ENCODE assay signal across 51 mouse cellular contexts in genomic region chr4:88888236-88888635, GRCm38 (mm10). TPM values are rescaled to one million over a fixed set of nuclear protein-coding genes. Genes with fewer than 3 reads are reported as not detected.
"Had no signal": no experiment of that assay in that cellular context is flagged by ENCODE, and none has a peak within 500 bp of the region (broad histone marks: within the 10 kb centered on the region; RNA-seq: fewer than 3 reads in every experiment).

No protein-coding gene starts in this region.

- H3K9ac ChIP-seq: heart, embryonic 12.5 days; heart, embryonic 13.5 days; heart, embryonic 15.5 days; hindbrain, embryonic 12.5 days; hindbrain, embryonic 13.5 days; hindbrain, embryonic 14.5 days; hindbrain, embryonic 15.5 days; intestine, embryonic 15.5 days; kidney, embryonic 15.5 days had no signal

- ATAC-seq: hindbrain, embryonic 16.5 days; hindbrain, postnatal 0 days; inflammation-experienced regulatory T-cells, adult 6 months; intestine, embryonic 15.5 days; intestine, embryonic 16.5 days; intestine, postnatal 0 days had no signal

- H3K4me1 ChIP-seq: heart, embryonic 12.5 days; heart, embryonic 13.5 days; heart, embryonic 15.5 days; hindbrain, embryonic 10.5 days; hindbrain, embryonic 12.5 days; hindbrain, embryonic 13.5 days; hindbrain, embryonic 15.5 days; intestine, embryonic 15.5 days; kidney, embryonic 15.5 days had no signal

- H3K4me2 ChIP-seq: heart, embryonic 11.5 days; heart, embryonic 12.5 days; heart, embryonic 13.5 days; heart, embryonic 15.5 days; hindbrain, embryonic 12.5 days; hindbrain, embryonic 13.5 days; hindbrain, embryonic 14.5 days; hindbrain, embryonic 15.5 days; intestine, embryonic 15.5 days; kidney, embryonic 15.5 days had no signal

- H3K36me3 ChIP-seq: heart, embryonic 12.5 days; heart, embryonic 13.5 days; heart, embryonic 15.5 days; hindbrain, embryonic 10.5 days; hindbrain, embryonic 12.5 days; hindbrain, embryonic 13.5 days; hindbrain, embryonic 15.5 days; intestine, embryonic 15.5 days; kidney, embryonic 15.5 days had no signal

- H3K27me3 ChIP-seq: heart, embryonic 12.5 days; heart, embryonic 13.5 days; heart, embryonic 15.5 days; hindbrain, embryonic 12.5 days; hindbrain, embryonic 13.5 days; hindbrain, embryonic 15.5 days; intestine, embryonic 15.5 days had no signal

- DNase-seq: heart, postnatal 10 days; heart, postnatal 14 days; heart, postnatal 36 days; heart, postnatal 4 days; kidney, adult 11 months; kidney, adult 18-20 months; kidney, adult 2 months; kidney, adult 8-10 months; kidney, adult 9 months; kidney, postnatal 10 days; kidney, postnatal 14 days; kidney, postnatal 25 days; kidney, postnatal 36 days; kidney, postnatal 4 days; layer of hippocampus, adult 9-11 months; layer of hippocampus, postnatal 36 days had no signal

- H3K9me3 ChIP-seq: heart, embryonic 12.5 days; heart, embryonic 13.5 days; heart, embryonic 15.5 days; hindbrain, embryonic 10.5 days; hindbrain, embryonic 12.5 days; hindbrain, embryonic 13.5 days; hindbrain, embryonic 15.5 days; intestine, embryonic 15.5 days; kidney, embryonic 15.5 days had no signal

- H3K4me3 ChIP-seq: heart, embryonic 12.5 days; heart, embryonic 13.5 days; heart, embryonic 15.5 days; hindbrain, embryonic 10.5 days; hindbrain, embryonic 12.5 days; hindbrain, embryonic 13.5 days; hindbrain, embryonic 15.5 days; intestine, embryonic 15.5 days; kidney, embryonic 15.5 days; layer of hippocampus, adult 2 months; left cerebral cortex, adult 2 months had no signal

- H3K27ac ChIP-seq: heart, embryonic 13.5 days; heart, embryonic 15.5 days; hindbrain, embryonic 10.5 days; hindbrain, embryonic 12.5 days; hindbrain, embryonic 13.5 days; hindbrain, embryonic 14.5 days; hindbrain, embryonic 15.5 days; hindbrain, postnatal 0 days; intestine, embryonic 15.5 days; kidney, embryonic 15.5 days; kidney, postnatal 0 days; layer of hippocampus, adult 2 months; left cerebral cortex, adult 2 months had no signal

RNA-seq across cellular contexts. Expression of gene Ifne, which starts 8.2 kb away (rescaled TPM):
- total RNA-seq: heart, postnatal 10 days; heart, postnatal 14 days; heart, postnatal 25 days; heart, postnatal 36 days; heart, postnatal 4 days; hindbrain, postnatal 0 days; layer of hippocampus, adult 18-20 months; layer of hippocampus, adult 2 months; layer of hippocampus, adult 8-10 months; layer of hippocampus, postnatal 10 days; layer of hippocampus, postnatal 14 days; layer of hippocampus, postnatal 25 days; layer of hippocampus, postnatal 36 days; left cerebral cortex, adult 18-20 months; left cerebral cortex, adult 2 months; left cerebral cortex, adult 8-10 months had no signal
- polyA plus RNA-seq: heart, embryonic 11.5 days; heart, embryonic 12.5 days; heart, embryonic 13.5 days; heart, embryonic 14.5 days; heart, embryonic 15.5 days; heart, embryonic 16.5 days; heart, postnatal 0 days; hindbrain, embryonic 10.5 days; hindbrain, embryonic 11.5 days; hindbrain, embryonic 12.5 days; hindbrain, embryonic 13.5 days; hindbrain, embryonic 14.5 days; hindbrain, embryonic 15.5 days; hindbrain, embryonic 16.5 days; hindbrain, postnatal 0 days; inflammation-experienced regulatory T-cells, adult 6 months; intestine, embryonic 14.5 days; intestine, embryonic 15.5 days; intestine, embryonic 16.5 days; intestine, postnatal 0 days; kidney, adult 2 months; kidney, embryonic 14.5 days; kidney, embryonic 15.5 days; kidney, embryonic 16.5 days; kidney, postnatal 0 days; large intestine, adult 2 months had no signal

RNA-seq across cellular contexts. Expression of gene Ifna1, which starts 38.3 kb away (rescaled TPM):
- total RNA-seq: heart, postnatal 10 days; heart, postnatal 14 days; heart, postnatal 25 days; heart, postnatal 36 days; heart, postnatal 4 days; hindbrain, postnatal 0 days; layer of hippocampus, adult 18-20 months; layer of hippocampus, adult 2 months; layer of hippocampus, adult 8-10 months; layer of hippocampus, postnatal 10 days; layer of hippocampus, postnatal 14 days; layer of hippocampus, postnatal 25 days; layer of hippocampus, postnatal 36 days; left cerebral cortex, adult 18-20 months; left cerebral cortex, adult 2 months; left cerebral cortex, adult 8-10 months had no signal
- polyA plus RNA-seq: heart, embryonic 11.5 days; heart, embryonic 12.5 days; heart, embryonic 13.5 days; heart, embryonic 14.5 days; heart, embryonic 15.5 days; heart, embryonic 16.5 days; heart, postnatal 0 days; hindbrain, embryonic 10.5 days; hindbrain, embryonic 11.5 days; hindbrain, embryonic 12.5 days; hindbrain, embryonic 13.5 days; hindbrain, embryonic 14.5 days; hindbrain, embryonic 15.5 days; hindbrain, embryonic 16.5 days; hindbrain, postnatal 0 days; inflammation-experienced regulatory T-cells, adult 6 months; intestine, embryonic 14.5 days; intestine, embryonic 15.5 days; intestine, embryonic 16.5 days; intestine, postnatal 0 days; kidney, adult 2 months; kidney, embryonic 14.5 days; kidney, embryonic 15.5 days; kidney, embryonic 16.5 days; kidney, postnatal 0 days; large intestine, adult 2 months had no signal

RNA-seq across cellular contexts. Expression of gene Ifna4, which starts 46.6 kb away (rescaled TPM):
- total RNA-seq: heart, postnatal 10 days; heart, postnatal 14 days; heart, postnatal 25 days; heart, postnatal 36 days; heart, postnatal 4 days; hindbrain, postnatal 0 days; layer of hippocampus, adult 18-20 months; layer of hippocampus, adult 2 months; layer of hippocampus, adult 8-10 months; layer of hippocampus, postnatal 10 days; layer of hippocampus, postnatal 14 days; layer of hippocampus, postnatal 25 days; layer of hippocampus, postnatal 36 days; left cerebral cortex, adult 18-20 months; left cerebral cortex, adult 2 months; left cerebral cortex, adult 8-10 months had no signal
- polyA plus RNA-seq: heart, embryonic 11.5 days; heart, embryonic 12.5 days; heart, embryonic 13.5 days; heart, embryonic 14.5 days; heart, embryonic 15.5 days; heart, embryonic 16.5 days; heart, postnatal 0 days; hindbrain, embryonic 10.5 days; hindbrain, embryonic 11.5 days; hindbrain, embryonic 12.5 days; hindbrain, embryonic 13.5 days; hindbrain, embryonic 14.5 days; hindbrain, embryonic 15.5 days; hindbrain, embryonic 16.5 days; hindbrain, postnatal 0 days; intestine, embryonic 14.5 days; intestine, embryonic 15.5 days; intestine, embryonic 16.5 days; intestine, postnatal 0 days; kidney, adult 2 months; kidney, embryonic 14.5 days; kidney, embryonic 15.5 days; kidney, embryonic 16.5 days; kidney, postnatal 0 days; large intestine, adult 2 months had no signal

RNA-seq across cellular contexts. Expression of gene Ifna5, which starts 52.9 kb away (rescaled TPM):
- total RNA-seq: heart, postnatal 10 days; heart, postnatal 14 days; heart, postnatal 25 days; heart, postnatal 36 days; heart, postnatal 4 days; hindbrain, postnatal 0 days; layer of hippocampus, adult 18-20 months; layer of hippocampus, adult 2 months; layer of hippocampus, adult 8-10 months; layer of hippocampus, postnatal 10 days; layer of hippocampus, postnatal 14 days; layer of hippocampus, postnatal 25 days; layer of hippocampus, postnatal 36 days; left cerebral cortex, adult 18-20 months; left cerebral cortex, adult 2 months; left cerebral cortex, adult 8-10 months had no signal
- polyA plus RNA-seq: heart, embryonic 11.5 days; heart, embryonic 12.5 days; heart, embryonic 13.5 days; heart, embryonic 14.5 days; heart, embryonic 15.5 days; heart, embryonic 16.5 days; heart, postnatal 0 days; hindbrain, embryonic 10.5 days; hindbrain, embryonic 11.5 days; hindbrain, embryonic 12.5 days; hindbrain, embryonic 13.5 days; hindbrain, embryonic 14.5 days; hindbrain, embryonic 15.5 days; hindbrain, embryonic 16.5 days; hindbrain, postnatal 0 days; inflammation-experienced regulatory T-cells, adult 6 months; intestine, embryonic 14.5 days; intestine, embryonic 15.5 days; intestine, embryonic 16.5 days; intestine, postnatal 0 days; kidney, adult 2 months; kidney, embryonic 14.5 days; kidney, embryonic 15.5 days; kidney, embryonic 16.5 days; kidney, postnatal 0 days; large intestine, adult 2 months had no signal
